Mouse (Mus musculus) urinary bladder, postnatal 25 days (tissue): ENCODE measurements around the gene Wdr93.

Experiments
- DNase-seq: peaks from one replicate; pipeline ENCODE4 v3.0.0; 2022; ENCODE audit warnings: low spot score

The Wdr93 gene

DNA sequence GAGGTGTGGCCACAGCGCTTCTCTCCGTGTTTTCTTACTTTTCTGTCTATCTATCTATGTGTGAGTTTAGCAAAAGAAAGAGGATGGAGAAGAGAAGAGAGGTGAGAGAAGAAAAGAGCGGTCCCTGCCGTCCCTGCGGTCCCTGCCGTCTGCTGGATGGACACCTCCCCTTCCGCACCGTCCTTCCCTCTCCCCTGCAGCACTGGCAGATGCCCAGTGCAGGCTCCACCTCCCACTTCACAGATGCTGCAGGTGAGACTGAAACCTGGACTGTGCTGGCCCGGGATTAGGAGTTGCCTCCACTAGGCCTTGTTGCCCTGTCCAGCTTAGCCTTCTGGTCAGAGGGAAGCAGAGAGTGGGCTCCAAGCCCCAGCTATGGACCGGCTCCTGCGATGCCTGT lies 58.4 kb downstream of the Wdr93 start:
- DNase-seq = no peak

DNA sequence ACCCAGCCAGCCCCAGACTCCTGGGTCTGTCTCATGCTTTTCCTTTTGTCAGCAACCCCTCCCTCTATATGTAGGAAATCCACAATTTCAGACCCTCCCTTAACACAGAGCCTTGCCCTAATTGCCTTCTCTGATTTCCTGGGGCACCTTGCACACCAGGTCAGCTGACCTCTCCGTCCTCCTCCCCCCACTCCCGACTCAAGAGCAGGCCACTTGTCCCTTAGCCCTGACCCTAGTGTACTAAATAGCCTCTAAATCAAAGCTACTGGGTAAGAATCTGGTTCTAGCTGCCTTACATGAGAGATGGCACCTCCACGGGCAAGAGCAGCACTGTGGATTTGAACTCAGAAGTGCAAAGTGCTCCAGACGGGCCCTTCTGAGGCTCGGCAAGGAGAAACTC lies 59.1 kb downstream of the Wdr93 start:
- DNase-seq = no peak

- DNase-seq = no peak
Measured at GRCm38 (mm10) chr7:79803887-79804286, 60.9 kb downstream of the Wdr93 start.

DNA sequence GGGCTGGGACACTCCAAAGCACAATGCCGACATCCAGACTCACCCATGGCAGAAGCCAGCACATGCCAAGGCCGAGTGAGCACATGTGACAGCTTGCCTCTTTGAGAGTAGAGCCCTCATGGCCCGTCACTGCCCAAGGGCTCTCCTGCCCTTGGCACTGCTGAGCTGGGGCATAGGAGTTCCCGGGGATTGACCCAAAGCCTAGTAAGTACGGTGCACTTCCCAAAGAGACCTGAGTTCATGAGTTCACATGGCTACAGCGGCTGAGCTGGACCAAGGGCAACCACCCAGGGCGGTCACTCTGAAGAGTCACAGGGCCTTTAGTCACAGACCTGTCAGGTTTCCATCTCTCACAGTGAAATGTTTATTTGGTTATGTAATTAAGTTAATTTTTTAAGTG lies 65.6 kb downstream of the Wdr93 start:
- no peak for DNase-seq

- peak; percentile 73 for DNase-seq
Measured at GRCm38 (mm10) chr7:79810611-79811506, 67.9 kb downstream of the Wdr93 start, which contains the start of gene Mesp2. Mesp2 (plus strand) TSS chr7:79810727.

DNA sequence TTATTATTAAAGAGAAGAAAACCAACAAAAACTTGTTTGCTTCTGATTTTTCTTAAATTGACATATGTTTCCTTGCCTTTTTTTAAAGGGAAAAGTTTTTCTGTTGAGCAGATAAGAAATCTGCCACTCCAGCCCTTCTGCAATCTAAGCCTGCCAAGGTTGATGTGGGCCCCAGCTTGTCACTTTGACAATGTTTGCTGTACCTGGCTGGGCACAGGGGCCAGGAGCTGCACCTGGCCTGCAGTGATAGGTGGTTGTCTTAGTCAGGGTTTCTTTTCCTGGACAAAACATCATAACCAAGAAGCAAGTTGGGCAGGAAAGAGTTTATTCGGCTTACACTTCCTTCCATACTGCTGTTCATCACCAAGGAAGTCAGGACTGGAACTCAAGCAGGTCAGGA lies 70.4 kb downstream of the Wdr93 start:
- no peak for DNase-seq

- DNase-seq = no peak
Measured at GRCm38 (mm10) chr7:79818321-79818720, 75.4 kb downstream of the Wdr93 start.

DNA sequence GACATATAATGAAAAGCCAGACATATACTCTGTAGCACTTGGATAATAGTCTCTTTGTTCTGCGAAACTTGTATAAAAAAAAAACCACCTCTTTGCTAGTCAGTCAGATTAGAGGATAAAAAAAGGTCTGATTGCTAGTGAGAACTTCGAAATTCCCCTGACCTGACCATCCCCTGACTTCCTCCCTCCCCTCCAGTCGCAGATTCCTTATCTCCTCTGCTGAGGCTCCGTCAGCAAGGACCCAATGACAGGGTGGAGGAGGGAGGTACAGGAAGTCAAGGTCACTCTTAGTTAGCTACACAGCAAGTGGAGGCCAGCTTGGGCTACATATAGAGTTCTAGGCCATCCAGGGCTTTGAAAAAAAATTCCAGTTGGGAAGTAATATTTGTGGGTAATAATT lies 76.6 kb downstream of the Wdr93 start:
- no peak for DNase-seq

- DNase-seq = no peak
Measured at GRCm38 (mm10) chr7:79819996-79820395, 77.0 kb downstream of the Wdr93 start.

- no peak for DNase-seq
Measured at GRCm38 (mm10) chr7:79822092-79822695, 79.2 kb downstream of the Wdr93 start.

- DNase-seq = no peak
Measured at GRCm38 (mm10) chr7:79828341-79828740, 85.4 kb downstream of the Wdr93 start.

GRCm38 (mm10) chr7:79831145-79831544 lies 88.2 kb downstream of the Wdr93 start:
- no peak for DNase-seq

GRCm38 (mm10) chr7:79831585-79831984 lies 88.6 kb downstream of the Wdr93 start:
- no peak for DNase-seq

DNA sequence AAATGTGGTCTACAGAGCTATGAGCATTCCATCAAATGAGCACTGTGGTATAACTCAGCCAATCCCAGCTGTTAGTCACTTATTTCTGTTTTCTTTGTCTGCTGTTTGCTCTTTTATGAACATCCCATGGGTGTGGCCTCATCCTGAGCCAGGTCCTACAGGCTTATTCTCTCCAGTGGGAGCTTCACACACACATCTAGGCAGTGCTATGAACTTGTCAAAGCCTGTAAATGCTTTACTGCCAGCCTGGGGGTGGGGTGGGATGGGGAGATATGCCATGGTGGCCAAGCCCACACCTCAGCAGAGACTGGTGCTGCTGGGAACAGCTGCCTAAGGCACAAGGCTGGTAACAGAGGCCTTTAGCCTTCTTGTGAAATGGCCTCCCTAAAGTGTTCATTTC lies 90.0 kb downstream of the Wdr93 start:
- no peak for DNase-seq

GRCm38 (mm10) chr7:79835196-79835595 lies 92.2 kb downstream of the Wdr93 start:
- no peak for DNase-seq
